Mouse (Mus musculus) E14TG2a.4 (cell line): Measurements from ENCODE around the gene Ptcd2.
A peak's percentile ranks its signal among the peaks of the same experiment; 100 is the strongest.

ENCODE experiments used
- H3K27me3 ChIP-seq: 2 replicates; pipeline ENCODE4 v1.6.1; 2014; ENCODE audit warnings: low read length, control low read depth; ENCODE audit not compliant: insufficient read depth
- H3K36me3 ChIP-seq: 2 replicates; pipeline ENCODE4 v1.6.1; 2014; ENCODE audit warnings: low read length, control low read depth; ENCODE audit not compliant: insufficient read depth
- H3K4me1 ChIP-seq: replicated peaks from 2 replicates; pipeline ENCODE4 v1.6.1; 2014; ENCODE audit warnings: low read depth, low read length, control low read depth
- H3K4me3 ChIP-seq: replicated peaks from 2 replicates; pipeline ENCODE4 v1.5.1; 2014; ENCODE audit warnings: mild to moderate bottlenecking, low read length
- H3K9me3 ChIP-seq: 2 replicates; pipeline ENCODE4 v1.6.1; 2014; ENCODE audit warnings: low read length, control low read depth
- CTCF ChIP-seq: conservative IDR thresholded peaks from 2 replicates; pipeline ENCODE4 v1.5.1; 2014; ENCODE audit warnings: low read length
- NANOG ChIP-seq: IDR thresholded peaks from 2 replicates; pipeline ENCODE4 v1.6.1; 2014; ENCODE audit warnings: borderline replicate concordance, low read length, mixed read lengths
- POU5F1 ChIP-seq: IDR thresholded peaks from 2 replicates; pipeline ENCODE4 v1.6.1; 2014; ENCODE audit warnings: low read length, borderline replicate concordance

The Ptcd2 gene

DNA sequence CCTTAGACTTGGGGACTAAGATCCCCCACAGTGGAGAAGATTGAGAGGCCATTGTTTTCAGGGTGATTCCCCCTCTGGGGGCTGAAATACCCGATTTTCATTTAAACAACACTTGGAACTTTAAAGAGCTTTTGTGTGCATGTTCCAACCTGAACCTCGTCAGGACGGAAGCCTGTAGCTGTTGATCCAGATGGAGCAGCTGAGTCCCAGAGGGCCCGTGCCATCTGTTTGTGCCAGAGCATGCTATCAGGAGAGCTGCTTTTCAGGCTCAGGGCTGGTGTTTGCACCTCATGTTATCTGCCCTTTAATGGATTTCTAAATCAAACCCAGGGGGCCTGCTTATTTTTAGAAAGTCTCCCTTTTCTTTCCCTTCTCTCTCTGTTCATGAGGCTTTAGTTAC, 19.4 kb upstream of the Ptcd2 start:
- peaks cover 36% of the 10 kb centered on the region for H3K4me1 ChIP-seq
- H3K27me3 ChIP-seq, result no peaks in the 10 kb centered on the region
- H3K36me3 ChIP-seq, result peaks cover 97% of the 10 kb centered on the region
- no peak overlapping the region for H3K4me3 ChIP-seq
- no peaks in the 10 kb centered on the region for H3K9me3 ChIP-seq
- TF ChIP-seq CTCF, result no peak
- no peak for TF ChIP-seq NANOG
- TF ChIP-seq POU5F1, result no peak

DNA sequence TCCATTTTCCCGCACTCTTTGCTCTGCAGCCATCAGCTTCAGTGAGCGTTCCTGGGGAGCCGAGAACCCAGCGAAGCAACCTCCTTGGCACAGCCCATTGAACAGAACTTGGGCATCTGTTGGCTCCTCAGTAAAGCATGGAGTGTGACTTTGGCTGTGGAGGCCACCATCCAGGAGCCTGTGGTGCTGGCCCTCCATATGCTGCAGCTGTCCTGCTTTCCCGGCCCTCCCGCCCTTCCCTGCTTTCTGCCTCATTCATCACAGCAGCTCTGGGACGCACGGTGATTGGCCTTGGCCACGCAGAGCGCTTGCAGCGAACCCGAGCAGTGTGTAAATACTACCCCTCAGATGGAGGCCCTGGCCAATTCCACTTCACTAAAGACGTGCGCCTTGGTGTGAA, 14.4 kb upstream of the Ptcd2 start:
- H3K27me3 ChIP-seq, result no peaks in the 10 kb centered on the region
- H3K9me3 ChIP-seq, result no peaks in the 10 kb centered on the region
- H3K36me3 ChIP-seq, result peaks cover 65% of the 10 kb centered on the region
- peaks cover 55% of the 10 kb centered on the region for H3K4me1 ChIP-seq
- no peak overlapping the region for H3K4me3 ChIP-seq
- TF ChIP-seq NANOG (no peak), POU5F1 (no peak), CTCF (no peak)

- Histone ChIP-seq H3K36me3 (peaks cover 54% of the 10 kb centered on the region), H3K27me3 (no peaks in the 10 kb centered on the region), H3K9me3 (no peaks in the 10 kb centered on the region), H3K4me3 (peak overlapping the region; percentile 45), H3K4me1 (peaks cover 59% of the 10 kb centered on the region)
- TF ChIP-seq CTCF (no peak; the same call in 1 of the 2 replicates), NANOG (peak; percentile 89)
Observed at GRCm38 (mm10) chr13:99356428-99357265, 12.1 kb upstream of the Ptcd2 start.

DNA sequence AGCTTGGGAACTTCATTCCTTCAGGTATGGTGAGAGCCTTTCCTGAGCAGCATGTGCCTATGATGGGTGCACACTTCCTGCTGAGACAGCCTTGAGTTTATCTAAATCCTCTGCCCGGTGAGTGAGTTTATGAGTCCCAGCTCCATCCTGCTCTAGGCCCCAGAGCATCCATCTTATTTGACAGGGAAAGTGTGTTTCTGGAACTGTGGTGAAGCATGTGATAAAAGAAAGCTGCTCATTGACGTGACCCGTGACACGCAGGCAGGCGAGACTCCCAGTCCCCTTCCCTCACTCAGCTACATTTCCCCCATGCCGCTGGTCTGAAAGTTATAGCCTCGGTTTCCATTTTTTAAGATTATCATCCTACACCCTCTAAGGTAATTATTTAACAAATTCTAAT, 11.4 kb upstream of the Ptcd2 start:
- H3K4me3 ChIP-seq, result peak overlapping the region; percentile 45
- TF ChIP-seq CTCF, result no peak
- no peak for TF ChIP-seq POU5F1
- TF ChIP-seq NANOG, result no peak
- H3K27me3 ChIP-seq, result no peaks in the 10 kb centered on the region
- peaks cover 54% of the 10 kb centered on the region for H3K36me3 ChIP-seq
- peaks cover 59% of the 10 kb centered on the region for H3K4me1 ChIP-seq
- H3K9me3 ChIP-seq, result no peaks in the 10 kb centered on the region

GRCm38 (mm10) chr13:99355072-99355471, 10.6 kb upstream of the Ptcd2 start:
- peaks cover 59% of the 10 kb centered on the region for H3K4me1 ChIP-seq
- H3K36me3 ChIP-seq, result peaks cover 54% of the 10 kb centered on the region
- peak overlapping the region; percentile 48 for H3K4me3 ChIP-seq
- H3K9me3 ChIP-seq, result no peaks in the 10 kb centered on the region
- no peak for TF ChIP-seq NANOG
- no peak for TF ChIP-seq CTCF
- no peak for TF ChIP-seq POU5F1
- no peaks in the 10 kb centered on the region for H3K27me3 ChIP-seq

DNA sequence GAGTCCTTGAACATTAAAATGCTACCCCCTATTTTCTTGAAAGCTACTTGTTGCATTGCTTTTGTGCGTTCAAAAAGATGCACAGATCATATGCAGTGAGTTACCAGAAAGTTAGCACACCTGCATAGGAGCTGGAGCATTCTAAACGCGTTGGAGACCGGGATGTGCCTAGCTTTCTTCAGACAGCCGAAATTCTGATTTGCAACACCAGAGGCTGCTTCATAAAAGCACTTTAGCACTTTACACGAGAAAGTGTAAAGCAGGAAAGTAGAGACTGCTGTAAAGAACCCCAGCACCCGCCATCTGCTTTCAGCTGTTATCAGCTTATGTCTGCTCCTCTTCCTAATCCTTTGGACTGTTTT, 9.0 kb upstream of the Ptcd2 start:
- Histone ChIP-seq H3K36me3 (peaks cover 53% of the 10 kb centered on the region), H3K4me1 (peaks cover 55% of the 10 kb centered on the region), H3K27me3 (no peaks in the 10 kb centered on the region), H3K9me3 (no peaks in the 10 kb centered on the region), H3K4me3 (peak overlapping the region; percentile 75)
- TF ChIP-seq NANOG (no peak), POU5F1 (no peak), CTCF (no peak)

- TF ChIP-seq NANOG, result no peak; the same call in 1 of the 2 replicates
- peak; percentile 85 for TF ChIP-seq CTCF
Observed at GRCm38 (mm10) chr13:99352758-99353489, 8.4 kb upstream of the Ptcd2 start.

GRCm38 (mm10) chr13:99351596-99351995, 7.1 kb upstream of the Ptcd2 start:
- Histone ChIP-seq H3K4me1 (peaks cover 48% of the 10 kb centered on the region), H3K9me3 (no peaks in the 10 kb centered on the region), H3K4me3 (no peak overlapping the region), H3K36me3 (peaks cover 61% of the 10 kb centered on the region), H3K27me3 (no peaks in the 10 kb centered on the region)
- TF ChIP-seq CTCF, result no peak
- TF ChIP-seq POU5F1, result no peak
- no peak for TF ChIP-seq NANOG

More at GRCm38 (mm10) chr13:99352758-99353489, 8.4 kb upstream of the Ptcd2 start:
- peaks cover 53% of the 10 kb centered on the region for H3K36me3 ChIP-seq
- no peaks in the 10 kb centered on the region for H3K27me3 ChIP-seq
- H3K4me3 ChIP-seq, result peak overlapping the region; percentile 75
- H3K4me1 ChIP-seq, result peaks cover 55% of the 10 kb centered on the region
- H3K9me3 ChIP-seq, result no peaks in the 10 kb centered on the region

GRCm38 (mm10) chr13:99351186-99351585, 6.7 kb upstream of the Ptcd2 start:
- no peak overlapping the region for H3K4me3 ChIP-seq
- H3K27me3 ChIP-seq, result no peaks in the 10 kb centered on the region
- peaks cover 66% of the 10 kb centered on the region for H3K36me3 ChIP-seq
- TF ChIP-seq CTCF (no peak), NANOG (no peak), POU5F1 (no peak)
- H3K4me1 ChIP-seq, result peaks cover 50% of the 10 kb centered on the region
- H3K9me3 ChIP-seq, result no peaks in the 10 kb centered on the region
